Mouse (Mus musculus) retina, postnatal 1 day (tissue): ENCODE measurements at regions not wholly inside any gene's neighbourhood (a gene's known extent, or its start where the extent isn't known, plus 50 kb on each side); places are given as distances from the start of the nearest gene placed in this dataset.

Experiments used
- DNase-seq: peaks from one replicate; pipeline ENCODE4 v3.0.0-alpha.2; 2012

DNA sequence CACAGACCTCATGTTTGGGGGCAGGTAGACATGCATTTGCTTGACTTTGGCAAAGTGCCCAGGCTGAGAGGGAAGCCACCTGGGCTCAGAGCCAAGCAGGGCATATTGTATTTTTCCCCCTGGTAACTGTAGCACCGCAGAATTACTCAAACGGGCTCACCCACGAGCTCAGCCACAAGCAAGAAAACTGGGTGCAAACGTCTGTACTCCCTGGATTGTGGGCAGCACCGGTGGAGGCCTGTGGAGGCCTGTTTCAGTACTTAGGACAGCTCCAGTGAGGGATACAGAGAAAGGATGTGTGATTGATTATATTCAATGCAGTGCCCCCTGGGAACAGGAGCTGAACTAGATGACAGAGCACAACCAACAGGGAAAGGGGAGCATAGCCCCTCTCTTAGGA lies 135.6 kb upstream of the Vstm2b start:
- DNase-seq = peak; percentile 37

GRCm38 (mm10) chr7:40766142-40766541 lies 132.0 kb upstream of the Vstm2b start:
- DNase-seq = peak; percentile 53

- no peak for DNase-seq
These were observed 121.9 kb upstream of the Vstm2b start for GRCm38 (mm10) chr7:40776220-40776619.

GRCm38 (mm10) chr7:40784906-40785305 lies 113.2 kb upstream of the Vstm2b start:
- no peak for DNase-seq

GRCm38 (mm10) chr7:40786758-40787157 lies 111.4 kb upstream of the Vstm2b start:
- no peak for DNase-seq

- DNase-seq = no peak
These were observed 109.6 kb upstream of the Vstm2b start for GRCm38 (mm10) chr7:40788486-40788885.

- no peak for DNase-seq
These were observed 103.5 kb upstream of the Vstm2b start for GRCm38 (mm10) chr7:40794458-40795207.

DNA sequence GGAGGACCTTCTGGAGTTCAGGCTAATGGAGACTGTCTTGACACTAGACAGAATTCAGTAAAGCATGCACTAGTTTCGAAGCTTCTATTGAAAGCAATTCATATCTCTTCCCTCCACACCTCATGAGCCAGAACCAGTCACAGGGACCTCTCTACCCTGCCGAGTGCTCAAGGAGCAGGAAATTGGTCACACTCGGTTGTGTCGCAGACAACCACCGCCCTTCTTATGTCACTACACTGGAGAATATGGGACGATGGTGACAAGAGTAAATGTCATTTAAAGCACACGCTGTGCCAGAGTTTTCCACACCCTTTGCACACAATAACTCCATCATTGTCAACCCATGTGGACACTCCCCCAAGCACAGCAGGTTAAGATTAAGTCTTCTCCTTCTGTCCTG lies 98.3 kb upstream of the Vstm2b start:
- DNase-seq = no peak

DNA sequence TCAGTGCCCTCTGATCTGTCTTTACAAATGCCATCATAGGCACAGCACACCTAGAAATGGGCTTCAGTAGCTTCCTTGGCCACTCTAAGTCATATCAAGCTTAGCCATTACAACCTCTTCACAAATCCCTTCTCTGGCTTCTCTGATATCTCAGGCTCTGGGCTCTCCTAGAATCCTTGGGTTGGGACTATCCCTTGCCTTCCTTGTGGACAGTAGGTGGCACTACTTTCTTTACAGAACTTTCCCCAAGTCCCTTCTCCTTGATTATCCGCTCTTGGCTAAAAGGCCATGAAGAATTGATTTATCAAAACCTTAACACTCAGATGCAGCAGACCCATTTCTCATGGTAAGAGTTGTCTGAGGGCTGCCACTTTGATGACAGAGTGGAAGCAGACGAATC lies 96.8 kb upstream of the Vstm2b start:
- no peak for DNase-seq

- peak; percentile 57 for DNase-seq
These were observed 92.9 kb upstream of the Vstm2b start for GRCm38 (mm10) chr7:40805211-40805610.

DNA sequence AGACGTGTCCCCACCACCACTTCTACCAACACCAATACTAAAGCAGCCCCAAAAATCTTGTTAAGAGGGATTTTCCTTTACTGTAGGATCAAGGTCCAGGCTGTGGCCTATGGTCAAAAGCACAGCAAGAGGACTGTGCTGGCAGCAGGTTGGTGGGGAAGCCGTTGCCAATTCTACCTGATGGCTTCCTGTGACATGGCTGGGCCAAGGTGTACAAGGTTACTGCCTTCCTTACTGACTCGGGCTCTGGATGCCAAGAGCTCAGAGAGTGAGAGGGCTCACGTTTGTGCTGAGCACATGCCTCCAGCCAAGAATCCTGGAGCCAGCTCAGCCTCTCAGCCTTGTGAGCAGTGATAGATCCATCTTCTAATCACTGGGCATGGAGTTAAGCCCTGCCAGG lies 92.3 kb upstream of the Vstm2b start:
- DNase-seq = no peak

- no peak for DNase-seq
These were observed 85.2 kb upstream of the Vstm2b start for GRCm38 (mm10) chr7:40812952-40813351.

DNA sequence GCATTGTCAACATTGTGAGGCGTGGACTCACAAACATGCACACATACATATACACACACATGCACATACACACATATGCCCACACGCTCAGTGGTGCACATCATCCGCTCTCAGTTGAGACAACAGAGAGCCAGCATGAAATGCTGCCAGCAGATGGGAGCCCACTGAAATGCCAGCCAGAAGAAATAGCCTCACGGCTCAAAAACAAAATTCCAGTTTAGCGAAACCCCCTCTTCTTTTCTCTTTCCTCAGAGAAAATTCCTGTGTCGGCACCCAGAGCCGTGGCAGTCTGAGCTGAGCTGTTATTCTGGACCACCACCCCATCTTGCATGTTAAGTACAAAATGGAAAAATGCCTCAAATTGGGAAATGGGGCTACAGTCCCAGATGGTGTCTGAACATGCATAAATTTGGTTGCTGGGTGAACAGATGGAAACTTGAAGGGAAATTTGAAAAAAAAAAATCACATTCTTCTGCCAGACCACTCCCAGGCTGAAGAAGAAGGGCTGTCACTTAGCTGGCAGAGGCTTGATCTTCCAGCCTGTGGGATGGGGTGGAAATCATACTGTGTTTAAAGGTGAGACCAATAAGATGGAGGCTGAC lies 72.9 kb upstream of the Vstm2b start:
- DNase-seq = no peak

DNA sequence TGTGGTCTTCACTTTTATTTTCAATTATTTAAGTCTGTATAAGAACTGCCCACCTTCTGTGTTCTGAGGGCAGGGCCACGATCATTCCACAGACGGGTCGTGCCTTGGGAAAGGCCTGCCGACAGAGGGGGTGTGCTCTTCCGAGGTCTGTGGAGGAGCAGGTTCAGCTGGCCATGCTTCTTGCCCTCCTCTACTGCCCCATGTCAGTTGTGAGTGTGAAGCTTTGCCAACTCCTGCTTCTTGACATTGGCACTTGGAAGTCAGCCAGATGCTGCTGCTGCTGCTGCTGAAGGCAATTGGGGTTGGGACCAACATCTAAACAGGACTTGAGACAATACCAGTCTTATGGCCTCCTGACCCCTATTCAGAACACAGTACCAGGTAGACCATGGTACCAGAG lies 68.6 kb upstream of the Vstm2b start:
- DNase-seq = no peak

DNA sequence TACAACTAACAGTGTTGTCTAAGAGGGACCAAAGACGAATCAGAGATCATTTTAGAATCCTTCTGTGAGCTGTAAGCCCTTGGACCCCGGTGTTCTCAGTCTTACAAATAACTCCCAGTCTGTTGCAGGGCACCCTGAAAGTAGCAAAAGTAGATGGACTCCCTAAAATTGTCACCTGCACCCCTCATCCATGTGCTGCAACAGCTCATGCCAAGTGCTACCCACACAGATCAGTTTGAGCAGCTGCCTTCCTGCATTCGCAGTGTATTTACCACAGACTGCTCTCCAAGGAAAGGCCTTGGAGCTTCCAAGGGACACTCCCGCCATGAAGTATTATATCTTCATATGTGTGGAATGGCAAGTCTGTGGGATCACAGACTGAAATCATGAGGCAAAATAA lies 66.5 kb upstream of the Vstm2b start:
- DNase-seq = no peak

DNA sequence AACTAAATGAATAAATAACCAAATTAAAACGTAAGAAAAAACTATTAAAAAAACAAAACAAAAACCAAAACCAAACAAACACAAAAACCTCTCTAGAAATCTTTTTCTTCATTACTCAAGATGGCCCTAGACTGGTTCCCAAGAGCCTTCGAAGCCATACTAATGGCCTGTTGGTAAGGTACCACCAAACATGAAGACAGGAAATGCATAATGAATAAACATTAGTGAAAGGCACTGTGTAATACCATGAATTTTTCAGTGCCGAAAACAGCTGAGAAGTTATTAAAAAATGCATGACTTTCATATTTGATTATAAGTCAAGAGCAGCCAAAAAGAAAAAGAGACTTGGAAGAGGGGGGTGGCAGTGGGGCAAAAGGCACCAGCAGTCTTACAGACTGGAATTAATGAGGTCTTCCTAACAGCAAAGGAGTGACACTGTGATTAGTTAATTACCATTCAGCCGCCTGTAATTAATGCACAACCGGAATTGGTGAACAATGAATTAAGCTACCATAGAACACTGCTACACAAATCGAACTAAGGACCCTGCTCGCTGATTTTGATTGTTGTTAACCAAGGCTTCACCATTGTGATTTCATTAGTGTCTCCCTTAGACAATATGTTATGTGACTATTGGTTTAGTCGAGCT lies 55.7 kb upstream of the Vstm2b start:
- peak; percentile 80 for DNase-seq

GRCm38 (mm10) chr7:40846512-40846911 lies 51.6 kb upstream of the Vstm2b start:
- no peak for DNase-seq
